Mouse (Mus musculus): ENCODE results near the gene Lin7a. TPM values are rescaled to one million over a fixed set of nuclear protein-coding genes. Genes with fewer than 3 reads are reported as not detected.

Lin7a gene
- polyA plus RNA-seq, 1 experiment: not detected

GRCm38 (mm10) chr10:107276647-107277046, 5.2 kb downstream of the Lin7a start:
- WGBS: 83% methylated on average over 2 of the region's 2 CpGs
- TF ChIP-seq POLR2A (IDR thresholded peaks at IDR 0.05; ENCODE audit: low read depth, low read length): no peak
- no peak for TF ChIP-seq CTCF (IDR thresholded peaks at IDR 0.05; ENCODE audit: extremely low read depth, insufficient read depth, insufficient read length, insufficient replicate concordance)
- no peaks in the 10 kb centered on the region for H3K4me1 ChIP-seq (ENCODE audit: control insufficient read depth, insufficient read depth, insufficient read length)
- DNase-seq (ENCODE audit: low read depth in 1 of 2, low spot score in 2 of 2): no peak
- H3K27ac ChIP-seq (ENCODE audit: insufficient read depth, low read length): no peak overlapping the region
- no peak overlapping the region for H3K4me3 ChIP-seq (ENCODE audit: extremely low read depth, insufficient read depth, insufficient read length)
- H3K27me3 ChIP-seq (ENCODE audit: control insufficient read depth, insufficient read depth, low read length): no peaks in the 10 kb centered on the region
- no peaks in the 10 kb centered on the region for H3K36me3 ChIP-seq (ENCODE audit: control insufficient read depth, insufficient read depth, low read length)

- H3K4me1 ChIP-seq (ENCODE audit: control insufficient read depth, insufficient read depth, insufficient read length): no peaks in the 10 kb centered on the region
- WGBS: 77% methylated on average over 7 of the region's 7 CpGs
- no peak overlapping the region for H3K27ac ChIP-seq (ENCODE audit: insufficient read depth, low read length)
- no peaks in the 10 kb centered on the region for H3K27me3 ChIP-seq (ENCODE audit: control insufficient read depth, insufficient read depth, low read length)
- no peak overlapping the region for H3K4me3 ChIP-seq (ENCODE audit: extremely low read depth, insufficient read depth, insufficient read length)
- no peaks in the 10 kb centered on the region for H3K36me3 ChIP-seq (ENCODE audit: control insufficient read depth, insufficient read depth, low read length)
- DNase-seq (ENCODE audit: low read depth in 1 of 2, low spot score in 2 of 2): no peak
- TF ChIP-seq POLR2A (IDR thresholded peaks at IDR 0.05; ENCODE audit: low read depth, low read length) (no peak), CTCF (IDR thresholded peaks at IDR 0.05; ENCODE audit: extremely low read depth, insufficient read depth, insufficient read length, insufficient replicate concordance) (no peak)
Measured at GRCm38 (mm10) chr10:107293934-107294664, 22.6 kb downstream of the Lin7a start.

- Histone ChIP-seq H3K27me3 (ENCODE audit: control insufficient read depth, insufficient read depth, low read length) (no peaks in the 10 kb centered on the region), H3K27ac (ENCODE audit: insufficient read depth, low read length) (no peak overlapping the region), H3K4me1 (ENCODE audit: control insufficient read depth, insufficient read depth, insufficient read length) (no peaks in the 10 kb centered on the region), H3K4me3 (ENCODE audit: extremely low read depth, insufficient read depth, insufficient read length) (no peak overlapping the region), H3K36me3 (ENCODE audit: control insufficient read depth, insufficient read depth, low read length) (no peaks in the 10 kb centered on the region)
- WGBS: 83% methylated on average over 2 of the region's 2 CpGs
- no peak for TF ChIP-seq POLR2A (IDR thresholded peaks at IDR 0.05; ENCODE audit: low read depth, low read length)
- no peak for DNase-seq (ENCODE audit: low read depth in 1 of 2, low spot score in 2 of 2)
Measured at GRCm38 (mm10) chr10:107300587-107301248, 29.2 kb downstream of the Lin7a start.

- Histone ChIP-seq H3K27ac (ENCODE audit: insufficient read depth, low read length) (no peak overlapping the region), H3K4me1 (ENCODE audit: control insufficient read depth, insufficient read depth, insufficient read length) (no peaks in the 10 kb centered on the region), H3K36me3 (ENCODE audit: control insufficient read depth, insufficient read depth, low read length) (no peaks in the 10 kb centered on the region), H3K27me3 (ENCODE audit: control insufficient read depth, insufficient read depth, low read length) (no peaks in the 10 kb centered on the region; the same call in 1 of the 2 replicates), H3K4me3 (ENCODE audit: extremely low read depth, insufficient read depth, insufficient read length) (no peak overlapping the region)
- DNase-seq (ENCODE audit: low read depth in 1 of 2, low spot score in 2 of 2): no peak
- 88% methylated on average over 5 of the region's 5 CpGs for WGBS
- TF ChIP-seq POLR2A (IDR thresholded peaks at IDR 0.05; ENCODE audit: low read depth, low read length) (no peak), CTCF (IDR thresholded peaks at IDR 0.05; ENCODE audit: extremely low read depth, insufficient read depth, insufficient read length, insufficient replicate concordance) (no peak)
Measured at GRCm38 (mm10) chr10:107310964-107311490, 39.5 kb downstream of the Lin7a start.

GRCm38 (mm10) chr10:107312609-107313008, 41.1 kb downstream of the Lin7a start:
- H3K36me3 ChIP-seq (ENCODE audit: control insufficient read depth, insufficient read depth, low read length): no peaks in the 10 kb centered on the region
- no peaks in the 10 kb centered on the region for H3K27me3 ChIP-seq (ENCODE audit: control insufficient read depth, insufficient read depth, low read length)
- H3K27ac ChIP-seq (ENCODE audit: insufficient read depth, low read length): no peak overlapping the region
- DNase-seq (ENCODE audit: low read depth in 1 of 2, low spot score in 2 of 2): no peak
- TF ChIP-seq CTCF (IDR thresholded peaks at IDR 0.05; ENCODE audit: extremely low read depth, insufficient read depth, insufficient read length, insufficient replicate concordance): no peak
- no peak for TF ChIP-seq POLR2A (IDR thresholded peaks at IDR 0.05; ENCODE audit: low read depth, low read length)
- 86% methylated on average over 4 of the region's 4 CpGs for WGBS
- H3K4me3 ChIP-seq (ENCODE audit: extremely low read depth, insufficient read depth, insufficient read length): no peak overlapping the region
- H3K4me1 ChIP-seq (ENCODE audit: control insufficient read depth, insufficient read depth, insufficient read length): no peaks in the 10 kb centered on the region

GRCm38 (mm10) chr10:107313395-107313794, 41.9 kb downstream of the Lin7a start:
- Histone ChIP-seq H3K36me3 (ENCODE audit: control insufficient read depth, insufficient read depth, low read length) (no peaks in the 10 kb centered on the region), H3K4me3 (ENCODE audit: extremely low read depth, insufficient read depth, insufficient read length) (no peak overlapping the region), H3K4me1 (ENCODE audit: control insufficient read depth, insufficient read depth, insufficient read length) (no peaks in the 10 kb centered on the region), H3K27ac (ENCODE audit: insufficient read depth, low read length) (no peak overlapping the region), H3K27me3 (ENCODE audit: control insufficient read depth, insufficient read depth, low read length) (no peaks in the 10 kb centered on the region)
- TF ChIP-seq CTCF (IDR thresholded peaks at IDR 0.05; ENCODE audit: extremely low read depth, insufficient read depth, insufficient read length, insufficient replicate concordance): no peak
- TF ChIP-seq POLR2A (IDR thresholded peaks at IDR 0.05; ENCODE audit: low read depth, low read length): no peak
- 70% methylated on average over 3 of the region's 3 CpGs for WGBS
- no peak for DNase-seq (ENCODE audit: low read depth in 1 of 2, low spot score in 2 of 2)

- DNase-seq (ENCODE audit: low read depth in 1 of 2, low spot score in 2 of 2): no peak
- H3K4me1 ChIP-seq (ENCODE audit: control insufficient read depth, insufficient read depth, insufficient read length): no peaks in the 10 kb centered on the region
- H3K4me3 ChIP-seq (ENCODE audit: extremely low read depth, insufficient read depth, insufficient read length): no peak overlapping the region
- no peaks in the 10 kb centered on the region for H3K36me3 ChIP-seq (ENCODE audit: control insufficient read depth, insufficient read depth, low read length)
- no peak overlapping the region for H3K27ac ChIP-seq (ENCODE audit: insufficient read depth, low read length)
- H3K27me3 ChIP-seq (ENCODE audit: control insufficient read depth, insufficient read depth, low read length): no peaks in the 10 kb centered on the region
- TF ChIP-seq POLR2A (IDR thresholded peaks at IDR 0.05; ENCODE audit: low read depth, low read length) (no peak), CTCF (IDR thresholded peaks at IDR 0.05; ENCODE audit: extremely low read depth, insufficient read depth, insufficient read length, insufficient replicate concordance) (no peak)
Measured at GRCm38 (mm10) chr10:107315251-107315650, 43.8 kb downstream of the Lin7a start.

All from spleen, adult 2 months (tissue).